Mouse (Mus musculus) erythroblast, embryonic 14.5 days (primary cell): ENCODE data around the gene Saa4.

Source experiments
- GATA1 ChIP-seq: IDR thresholded peaks from 2 replicates; pipeline ENCODE4 v1.6.1; 2012; ENCODE audit warnings: low read length, inconsistent platforms, mixed read lengths
- TAL1 ChIP-seq: IDR thresholded peaks from 3 replicates; pipeline ENCODE4 v1.6.1; 2012; ENCODE audit warnings: low read length, inconsistent platforms, mixed read lengths

- TF ChIP-seq TAL1 (no peak), GATA1 (no peak)
These were observed at the start of gene Saa4 for GRCm38 (mm10) chr7:46732458-46732857.
